Mouse (Mus musculus) limb, embryonic 15.5 days (tissue): Measurements from ENCODE around the gene Ttc34. TPM values are rescaled to one million over a fixed set of nuclear protein-coding genes. Genes with fewer than 3 reads are reported as not detected.

Experiments
- polyA plus RNA-seq: library from polyadenylated mRNA; unstranded; fragments of >200 nt; fragmentation: Nextera tagmentation; extraction: Ambion mirVana; gene quantifications from 2 replicates; pipeline ENCODE4 v1.2.1, GENCODE M21; 2015

Gene Ttc34
- polyA plus RNA-seq, 1 experiment from 2014 or later, result 0.27 TPM

Other genes with a start within 250 kb of the Ttc34 start
- gene Prdm16, start 200.6 kb upstream of the Ttc34 start, polyA plus RNA-seq, result 16.9 and 17.5 TPM in 2 replicates
- not detected in 2 replicates for gene Actrt2, start 169.6 kb upstream of the Ttc34 start, polyA plus RNA-seq
- 0.20 and 0.23 TPM in 2 replicates for gene Mmel1, start 32.1 kb downstream of the Ttc34 start, polyA plus RNA-seq
- gene Fam213b, start 61.7 kb downstream of the Ttc34 start, polyA plus RNA-seq, result 57.3 and 65.5 TPM in 2 replicates
- gene Tnfrsf14, start 91.1 kb downstream of the Ttc34 start, polyA plus RNA-seq, result 0.86 and 1.1 TPM in 2 replicates
- gene Hes5, start 123.5 kb downstream of the Ttc34 start, polyA plus RNA-seq, result 1.1 and 1.3 TPM in 2 replicates
- gene Pank4, start 126.7 kb downstream of the Ttc34 start, polyA plus RNA-seq, result 35.4 and 38.6 TPM in 2 replicates
- 11.6 and 13.7 TPM in 2 replicates for gene Plch2, start 219.3 kb downstream of the Ttc34 start, polyA plus RNA-seq
- gene Pex10, start 229.6 kb downstream of the Ttc34 start, polyA plus RNA-seq, result 21.3 and 22.8 TPM in 2 replicates
- 170 and 176 TPM in 2 replicates for gene Rer1, start 248.9 kb downstream of the Ttc34 start, polyA plus RNA-seq
- 5.0 and 6.2 TPM in 2 replicates for gene Morn1, start 249.1 kb downstream of the Ttc34 start, polyA plus RNA-seq